Mouse (Mus musculus): Measurements from ENCODE around the gene Mill2. TPM values are rescaled to one million over a fixed set of nuclear protein-coding genes. Genes with fewer than 3 reads are reported as not detected.
A peak's percentile ranks its signal among the peaks of the same experiment; 100 is the strongest.
"Not testable (repeated sequence)": the region's sequence is repeated elsewhere in the genome, so short reads cannot be mapped to it uniquely, and the experiment has no call there.

Mill2 gene
- polyA plus RNA-seq, 1 experiment from 2014 or later: 0.42 TPM

DNA sequence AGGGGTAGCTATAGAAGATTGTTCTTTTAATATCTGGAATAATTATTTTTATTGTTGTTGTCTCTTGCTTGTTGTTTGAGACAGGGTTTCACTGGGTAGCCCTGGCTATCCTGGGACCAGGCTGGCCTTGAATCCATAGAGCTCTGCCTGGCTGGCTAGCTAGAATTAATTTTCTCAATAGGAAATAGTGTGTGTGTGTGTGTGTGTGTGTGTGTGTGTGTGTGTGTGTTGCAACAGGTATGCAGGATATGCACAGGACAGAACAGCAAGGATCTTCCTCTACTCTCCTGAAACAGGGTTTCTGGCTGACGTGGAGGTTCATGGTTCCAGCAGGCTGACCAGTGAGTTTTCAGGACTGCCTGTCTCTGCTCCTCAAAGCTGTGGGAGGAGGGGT, 1.4 kb downstream of the Mill2 start:
- Histone ChIP-seq H3K9me3 (no peaks in the 10 kb centered on the region), H3K4me3 (peak overlapping the region; percentile 19; the same call in 1 of the 2 replicates), H3K4me2 (peak overlapping the region; percentile 31), H3K4me1 (peaks cover 5% of the 10 kb centered on the region; the same call in 1 of the 2 replicates), H3K27me3 (no peaks in the 10 kb centered on the region), H3K27ac (peak overlapping the region; percentile 51; the same call in 1 of the 2 replicates), H3K9ac (no peak overlapping the region), H3K36me3 (no peaks in the 10 kb centered on the region)
- ATAC-seq (ENCODE audit: insufficient number of reproducible peaks, low FRiP score, low TSS enrichment, low read depth): no peak
- 86% methylated on average over 1 of the region's 1 CpGs for WGBS

DNA sequence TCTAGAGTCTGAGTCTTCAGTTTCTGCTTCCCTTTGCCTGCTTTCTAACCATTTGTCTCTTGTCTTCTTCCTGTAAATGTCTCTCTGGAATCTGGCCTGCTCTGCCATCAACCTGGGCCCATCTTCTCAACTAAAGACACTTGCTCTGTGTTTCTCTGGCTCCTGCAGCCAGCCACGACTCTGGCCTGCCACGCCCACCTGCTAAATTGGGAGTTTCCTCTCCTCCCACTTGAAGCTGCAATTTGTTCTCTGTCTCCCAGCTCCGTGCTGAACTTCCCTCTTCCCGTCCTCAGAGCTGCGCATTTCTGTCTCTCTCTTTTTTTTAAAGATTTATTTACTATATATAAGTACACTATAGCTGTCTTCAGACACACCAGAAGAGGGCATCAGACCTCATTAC, 5.0 kb downstream of the Mill2 start:
- no peak for ATAC-seq (ENCODE audit: insufficient number of reproducible peaks, low FRiP score, low TSS enrichment, low read depth)
- H3K27me3 ChIP-seq: no peaks in the 10 kb centered on the region
- no peak overlapping the region for H3K27ac ChIP-seq
- H3K9ac ChIP-seq: no peak overlapping the region
- peaks cover 5% of the 10 kb centered on the region; the same call in 1 of the 2 replicates for H3K4me1 ChIP-seq
- no peaks in the 10 kb centered on the region for H3K9me3 ChIP-seq
- WGBS: 21% methylated on average over 5 of the region's 5 CpGs
- H3K36me3 ChIP-seq: no peaks in the 10 kb centered on the region
- no peak overlapping the region for H3K4me2 ChIP-seq
- H3K4me3 ChIP-seq: no peak overlapping the region

DNA sequence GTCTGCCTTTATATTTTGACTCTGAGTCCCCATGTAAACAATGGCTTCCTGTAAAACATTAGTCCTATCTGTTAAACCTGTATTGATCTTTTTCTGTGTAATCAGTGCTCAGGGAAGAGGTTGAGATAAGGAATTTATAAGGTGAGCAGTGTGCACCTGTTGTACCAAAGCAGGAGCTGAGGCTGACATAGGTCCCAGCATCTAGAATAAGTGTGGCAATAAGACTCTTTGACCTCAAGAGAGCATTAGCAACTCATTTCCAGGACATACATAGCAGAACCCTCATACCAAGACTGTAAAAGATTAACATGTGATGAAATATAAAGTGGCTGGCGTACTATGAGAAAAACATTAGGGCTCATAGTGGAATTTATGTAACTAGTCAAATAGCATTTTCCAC, 8.6 kb downstream of the Mill2 start:
- WGBS: 81% methylated on average over 1 of the region's 1 CpGs
- ATAC-seq (ENCODE audit: insufficient number of reproducible peaks, low FRiP score, low TSS enrichment, low read depth): no peak
- no peak overlapping the region for H3K9ac ChIP-seq
- H3K4me2 ChIP-seq: no peak overlapping the region
- no peaks in the 10 kb centered on the region for H3K9me3 ChIP-seq
- H3K36me3 ChIP-seq: no peaks in the 10 kb centered on the region
- H3K4me1 ChIP-seq: no peaks in the 10 kb centered on the region
- H3K4me3 ChIP-seq: no peak overlapping the region
- no peaks in the 10 kb centered on the region for H3K27me3 ChIP-seq
- H3K27ac ChIP-seq: no peak overlapping the region

DNA sequence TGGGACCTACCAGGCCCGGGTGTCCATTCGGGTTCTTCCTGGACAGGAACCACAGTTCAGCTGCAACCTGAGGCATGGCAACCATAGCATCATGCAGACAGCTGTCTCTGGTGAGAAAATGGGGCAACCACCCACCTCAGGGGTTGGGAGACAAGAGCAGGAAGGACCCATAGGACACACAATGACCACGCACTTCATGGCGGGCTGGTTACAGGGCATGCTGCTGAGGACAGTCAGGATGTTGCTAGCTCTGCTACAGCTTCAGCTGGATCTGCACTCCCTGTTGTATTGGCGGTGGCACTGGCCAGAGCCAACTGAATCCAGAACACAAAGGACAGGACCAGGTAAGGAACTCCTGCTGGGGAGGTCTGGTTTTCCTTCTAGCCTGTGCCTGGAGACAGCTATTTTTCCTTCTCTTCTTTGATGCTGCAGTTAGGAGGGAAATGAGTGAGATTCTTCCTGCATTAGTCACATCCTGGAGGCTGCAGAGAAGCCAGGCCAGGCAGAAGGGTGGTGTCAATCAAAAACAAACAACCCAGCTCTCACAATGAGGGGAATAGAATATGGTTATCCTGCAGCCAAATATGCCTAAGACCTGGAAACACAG, 18.6 kb downstream of the Mill2 start:
- no peaks in the 10 kb centered on the region for H3K27me3 ChIP-seq
- no peaks in the 10 kb centered on the region for H3K36me3 ChIP-seq
- H3K4me1 ChIP-seq: no peaks in the 10 kb centered on the region
- H3K4me2 ChIP-seq: no peak overlapping the region
- H3K27ac ChIP-seq: peak overlapping the region; percentile 48; the same call in 1 of the 2 replicates
- H3K9me3 ChIP-seq: no peaks in the 10 kb centered on the region
- H3K9ac ChIP-seq: no peak overlapping the region
- no peak for ATAC-seq (ENCODE audit: insufficient number of reproducible peaks, low FRiP score, low TSS enrichment, low read depth)
- no peak overlapping the region for H3K4me3 ChIP-seq
- WGBS: 64% methylated on average over 5 of the region's 5 CpGs

DNA sequence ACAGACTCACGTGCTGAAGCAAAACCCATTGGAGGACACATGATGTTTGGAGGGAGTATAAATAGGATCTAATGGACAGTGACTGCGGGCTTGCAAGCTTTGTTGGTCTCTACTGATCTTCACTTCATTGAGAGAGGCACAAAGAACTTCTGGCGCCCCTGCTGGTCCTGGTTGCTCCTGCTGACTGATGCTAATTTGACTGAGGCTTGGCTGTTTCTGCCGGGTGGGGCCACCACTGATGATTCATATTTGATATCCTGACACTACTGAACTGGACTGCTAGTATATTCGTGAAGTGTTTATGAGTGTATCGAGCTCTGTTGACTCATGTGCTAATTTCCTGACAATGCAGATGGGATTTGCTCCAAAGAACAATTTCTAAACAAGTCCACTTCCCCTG, 23.0 kb downstream of the Mill2 start:
- no peaks in the 10 kb centered on the region for H3K4me1 ChIP-seq
- WGBS: 66% methylated on average over 6 of the region's 6 CpGs
- H3K27ac ChIP-seq: no peak overlapping the region
- no peak overlapping the region for H3K9ac ChIP-seq
- H3K36me3 ChIP-seq: no peaks in the 10 kb centered on the region
- H3K4me2 ChIP-seq: no peak overlapping the region
- H3K4me3 ChIP-seq: no peak overlapping the region
- no peaks in the 10 kb centered on the region for H3K9me3 ChIP-seq
- H3K27me3 ChIP-seq: no peaks in the 10 kb centered on the region
- no peak for ATAC-seq (ENCODE audit: insufficient number of reproducible peaks, low FRiP score, low TSS enrichment, low read depth)

DNA sequence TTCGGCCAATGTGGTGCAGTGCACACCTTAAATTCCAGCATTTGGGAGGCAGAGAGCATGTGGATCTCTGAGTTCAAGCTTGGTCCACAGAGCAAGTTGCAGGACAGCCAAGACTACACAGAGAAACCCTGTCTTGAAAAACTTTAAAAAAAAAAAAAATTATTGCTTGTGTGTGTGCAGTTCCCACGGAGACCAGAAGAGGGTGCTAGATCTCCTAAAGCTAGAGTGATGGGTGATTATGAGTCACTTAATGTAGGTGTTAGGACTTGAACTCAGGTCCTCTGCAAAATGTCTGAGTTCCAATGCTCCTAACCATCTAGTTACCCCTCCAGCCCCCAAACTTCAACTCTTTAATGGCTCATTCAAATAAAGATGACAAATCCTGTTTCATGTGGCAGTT, 28.7 kb downstream of the Mill2 start:
- H3K4me3 ChIP-seq: no peak overlapping the region
- no peak overlapping the region for H3K4me2 ChIP-seq
- peaks cover 8% of the 10 kb centered on the region for H3K4me1 ChIP-seq
- 90% methylated on average over 2 of the region's 2 CpGs for WGBS
- no peak overlapping the region for H3K9ac ChIP-seq
- ATAC-seq (ENCODE audit: insufficient number of reproducible peaks, low FRiP score, low TSS enrichment, low read depth): no peak
- H3K9me3 ChIP-seq: no peaks in the 10 kb centered on the region
- no peaks in the 10 kb centered on the region for H3K36me3 ChIP-seq
- no peak overlapping the region for H3K27ac ChIP-seq
- H3K27me3 ChIP-seq: no peaks in the 10 kb centered on the region; the same call in 1 of the 2 replicates

DNA sequence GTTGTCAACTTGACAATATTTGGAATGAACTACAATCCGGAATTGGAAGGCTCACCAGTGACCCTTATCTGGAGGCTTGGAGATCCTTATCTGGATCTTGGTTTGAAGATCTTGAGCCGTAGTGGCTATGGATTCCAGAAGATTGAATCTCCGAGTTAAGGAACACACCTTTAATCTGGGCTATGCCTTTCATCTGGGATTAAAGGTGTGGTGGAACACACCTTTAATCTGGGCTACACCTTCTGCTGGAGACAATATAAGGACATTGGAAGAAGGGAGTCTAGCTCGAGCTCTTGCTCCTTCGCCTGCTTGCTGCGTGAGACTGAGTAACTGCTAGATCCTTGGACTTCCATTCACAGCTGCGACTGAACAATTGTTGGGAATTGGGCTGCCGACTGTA, 31.3 kb downstream of the Mill2 start, which contains the start of gene Pglyrp1:
Gene Pglyrp1 (plus strand): TSS at position 301 of the 400 bp plus-strand sequence.
- H3K9me3 ChIP-seq; H3K27ac ChIP-seq; ATAC-seq (ENCODE audit: insufficient number of reproducible peaks, low FRiP score, low TSS enrichment, low read depth); H3K27me3 ChIP-seq; H3K9ac ChIP-seq; H3K4me2 ChIP-seq; H3K36me3 ChIP-seq; H3K4me1 ChIP-seq; H3K4me3 ChIP-seq: not testable (repeated sequence)
- 67% methylated on average over 1 of the region's 8 CpGs for WGBS

DNA sequence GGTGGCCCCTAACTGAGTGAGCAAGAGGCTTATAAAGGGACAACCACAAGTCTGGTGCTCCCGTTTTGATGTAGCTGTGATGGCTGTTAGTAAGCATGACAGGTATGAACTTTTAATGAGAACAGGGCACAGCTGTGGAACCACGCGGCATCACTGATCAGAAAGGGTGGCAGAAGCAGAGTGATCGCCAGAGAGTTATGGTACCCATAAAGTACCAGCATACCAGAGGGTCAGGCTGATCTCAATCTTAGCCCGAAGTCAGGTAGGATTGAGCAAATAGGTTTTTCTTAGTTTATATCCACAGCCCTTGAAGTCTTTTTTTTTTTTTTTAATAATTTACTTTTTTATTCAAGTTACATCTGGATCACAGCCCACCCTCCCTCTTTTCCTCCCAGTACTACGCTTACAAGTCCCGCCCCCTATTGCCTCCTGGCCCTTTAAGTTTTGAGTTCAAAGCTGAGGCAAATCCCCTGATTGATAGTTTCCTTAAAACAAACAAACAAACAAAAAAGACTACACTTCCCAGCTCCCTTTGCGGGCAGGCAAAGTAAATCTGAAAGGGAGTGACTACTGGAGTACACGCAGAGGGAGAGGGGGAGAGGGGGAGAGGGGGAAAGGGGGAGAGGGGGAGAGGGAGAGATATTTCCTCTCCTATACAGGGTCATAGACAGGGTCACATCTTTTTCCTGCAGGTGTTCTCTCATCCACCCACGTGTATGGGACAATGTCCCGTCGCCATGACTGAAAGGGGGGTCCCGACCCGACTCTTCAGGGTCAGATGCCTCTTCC, 32.4 kb downstream of the Mill2 start:
- H3K36me3 ChIP-seq: no peaks in the 10 kb centered on the region
- H3K4me3 ChIP-seq: peak overlapping the region; percentile 38
- peaks cover 8% of the 10 kb centered on the region for H3K4me1 ChIP-seq
- WGBS: 18% methylated on average over 13 of the region's 14 CpGs
- H3K9ac ChIP-seq: no peak overlapping the region
- H3K4me2 ChIP-seq: peak overlapping the region; percentile 72
- no peaks in the 10 kb centered on the region for H3K9me3 ChIP-seq
- H3K27me3 ChIP-seq: no peaks in the 10 kb centered on the region; the same call in 1 of the 2 replicates
- no peak overlapping the region for H3K27ac ChIP-seq
- no peak for ATAC-seq (ENCODE audit: insufficient number of reproducible peaks, low FRiP score, low TSS enrichment, low read depth)

DNA sequence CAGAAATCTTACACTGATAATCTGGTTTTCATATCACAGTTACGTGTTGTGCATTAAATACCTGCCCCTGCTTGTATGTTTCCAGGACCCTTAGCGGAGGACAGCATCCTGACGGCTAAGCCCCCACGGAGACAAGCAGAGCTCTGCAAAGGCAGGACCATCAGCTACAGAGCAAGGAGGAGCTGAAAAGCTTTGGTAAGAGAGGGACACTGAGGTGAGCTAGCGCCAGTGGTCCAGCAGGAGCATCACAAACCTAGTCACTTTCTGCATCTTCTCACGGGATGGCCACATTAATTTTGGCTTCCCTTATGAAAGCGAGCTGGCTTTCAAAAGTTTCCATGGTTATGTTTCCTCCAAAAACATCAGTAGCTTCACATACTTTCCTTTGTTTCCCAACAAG, 33.0 kb downstream of the Mill2 start:
- Histone ChIP-seq H3K27ac (no peak overlapping the region), H3K9me3 (no peaks in the 10 kb centered on the region), H3K36me3 (no peaks in the 10 kb centered on the region), H3K4me3 (peak overlapping the region; percentile 38), H3K27me3 (no peaks in the 10 kb centered on the region; the same call in 1 of the 2 replicates), H3K9ac (0 out of 2 replicates have a peak overlapping the region, but pooled peaks have one; percentile 28), H3K4me1 (peaks cover 8% of the 10 kb centered on the region), H3K4me2 (peak overlapping the region; percentile 72)
- ATAC-seq (ENCODE audit: insufficient number of reproducible peaks, low FRiP score, low TSS enrichment, low read depth): no peak
- 4% methylated on average over 7 of the region's 7 CpGs for WGBS

DNA sequence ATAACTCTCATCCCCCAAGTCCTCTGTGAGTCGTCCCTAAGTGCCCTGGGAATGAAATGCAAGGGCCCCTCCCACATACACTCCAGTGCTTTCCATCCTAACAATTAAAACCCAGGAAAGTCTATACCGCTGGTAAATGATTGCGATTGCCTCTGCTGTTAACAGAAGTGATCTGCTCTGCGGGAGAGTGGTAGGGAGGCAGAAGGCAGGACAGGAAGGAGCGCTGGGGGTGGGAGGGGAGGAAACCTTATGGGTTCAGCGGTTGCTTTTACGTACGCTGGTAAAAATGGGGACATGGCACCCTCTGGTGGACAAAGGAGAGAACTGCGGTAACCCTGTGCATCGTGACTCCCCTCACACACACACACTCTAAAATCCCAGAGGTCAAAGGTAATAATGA, 33.5 kb downstream of the Mill2 start:
- 0% methylated on average over 10 of the region's 10 CpGs for WGBS
- Histone ChIP-seq H3K9ac (0 out of 2 replicates have a peak overlapping the region, but pooled peaks have one; percentile 28), H3K27ac (no peak overlapping the region), H3K4me3 (peak overlapping the region; percentile 38), H3K36me3 (no peaks in the 10 kb centered on the region), H3K4me1 (peaks cover 8% of the 10 kb centered on the region), H3K4me2 (peak overlapping the region; percentile 72), H3K9me3 (no peaks in the 10 kb centered on the region), H3K27me3 (no peaks in the 10 kb centered on the region; the same call in 1 of the 2 replicates)
- ATAC-seq (ENCODE audit: insufficient number of reproducible peaks, low FRiP score, low TSS enrichment, low read depth): peak; percentile 56; the same call in 1 of the 2 replicates

DNA sequence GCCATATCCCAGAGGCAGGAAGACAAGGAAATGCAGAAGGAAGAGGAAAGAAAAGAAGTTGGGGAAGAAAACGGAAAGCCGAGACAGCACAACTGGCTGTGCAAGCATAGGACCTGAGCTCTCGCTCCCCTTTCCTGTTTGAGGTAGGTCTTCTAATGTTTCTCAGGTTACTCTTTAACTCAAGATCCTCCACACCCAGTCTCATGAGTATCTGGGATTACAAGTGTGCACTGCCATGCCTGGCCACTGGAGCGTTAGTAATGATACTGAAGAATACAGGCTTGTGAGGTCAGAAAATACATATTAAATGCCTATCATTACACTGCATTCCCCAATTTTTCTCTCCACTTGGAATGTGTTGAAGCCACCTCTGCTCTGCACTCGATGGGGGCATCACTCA, 35.6 kb downstream of the Mill2 start:
- H3K9me3 ChIP-seq: no peaks in the 10 kb centered on the region
- no peaks in the 10 kb centered on the region; the same call in 1 of the 2 replicates for H3K27me3 ChIP-seq
- H3K36me3 ChIP-seq: no peaks in the 10 kb centered on the region
- no peak overlapping the region for H3K4me2 ChIP-seq
- WGBS: 76% methylated on average over 5 of the region's 5 CpGs
- no peak overlapping the region for H3K9ac ChIP-seq
- no peak for ATAC-seq (ENCODE audit: insufficient number of reproducible peaks, low FRiP score, low TSS enrichment, low read depth)
- no peak overlapping the region for H3K27ac ChIP-seq
- H3K4me3 ChIP-seq: no peak overlapping the region
- H3K4me1 ChIP-seq: peaks cover 8% of the 10 kb centered on the region

DNA sequence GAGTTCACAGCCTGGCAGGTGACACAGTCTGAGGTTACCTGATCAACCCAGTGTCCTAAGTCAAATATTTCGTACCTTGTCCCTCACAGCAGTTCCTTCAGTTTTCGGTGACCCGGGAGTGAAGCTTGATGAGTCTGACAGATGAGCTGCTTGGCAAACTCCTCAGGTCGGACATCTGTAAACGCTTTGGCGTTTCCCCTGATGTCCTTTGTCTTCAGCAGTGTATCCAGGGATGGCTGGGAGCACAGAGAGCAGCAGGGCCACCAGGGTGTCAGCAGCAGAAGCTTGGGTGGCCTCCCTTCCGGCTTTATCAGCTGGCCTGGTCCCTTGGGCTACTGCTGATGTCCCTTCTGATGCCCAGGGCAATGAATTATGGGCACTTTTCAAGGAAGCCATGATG, 38.9 kb downstream of the Mill2 start:
- Histone ChIP-seq H3K9me3 (no peaks in the 10 kb centered on the region), H3K4me1 (no peaks in the 10 kb centered on the region), H3K27ac (no peak overlapping the region), H3K4me3 (no peak overlapping the region), H3K4me2 (no peak overlapping the region), H3K9ac (no peak overlapping the region), H3K27me3 (no peaks in the 10 kb centered on the region), H3K36me3 (no peaks in the 10 kb centered on the region)
- WGBS: 67% methylated on average over 7 of the region's 7 CpGs
- ATAC-seq (ENCODE audit: insufficient number of reproducible peaks, low FRiP score, low TSS enrichment, low read depth): no peak

Measured in limb, embryonic 15.5 days (tissue).